Mouse (Mus musculus) forebrain, embryonic 16.5 days (tissue): ENCODE results near the gene Treh. TPM values are rescaled to one million over a fixed set of nuclear protein-coding genes. Genes with fewer than 3 reads are reported as not detected.

Experiments used
- ATAC-seq: fragments of 200-750 bp; cut with Nextera tagmentation; 2 replicates; pipeline ENCODE4 v1.8.0; 2017; ENCODE audit warnings: mild to moderate bottlenecking, moderate library complexity
- H3K27ac ChIP-seq: fragments of 300-500 bp; sonication (generic); 2 replicates; pipeline ENCODE4 v1.5.1; 2014; ENCODE audit warnings: low read length, control low read depth
- H3K27me3 ChIP-seq: fragments of 300-500 bp; sonication (generic); replicated peaks from 2 replicates; pipeline ENCODE4 v1.6.1; 2014; ENCODE audit warnings: low read length; ENCODE audit not compliant: control insufficient read depth, insufficient read depth
- H3K36me3 ChIP-seq: fragments of 300-500 bp; sonication (generic); 2 replicates; pipeline ENCODE4 v1.6.1; 2014; ENCODE audit not compliant: control insufficient read depth, insufficient read depth
- H3K4me1 ChIP-seq: fragments of 300-500 bp; sonication (generic); replicated peaks from 2 replicates; pipeline ENCODE4 v1.6.1; 2014; ENCODE audit warnings: low read length; ENCODE audit not compliant: control insufficient read depth, insufficient read depth
- H3K4me2 ChIP-seq: fragments of 300-500 bp; sonication (generic); 2 replicates; pipeline ENCODE4 v1.6.1; 2014; ENCODE audit warnings: mild to moderate bottlenecking, low read length, control low read depth
- H3K4me3 ChIP-seq: fragments of 300-500 bp; sonication (generic); replicated peaks from 2 replicates; pipeline ENCODE4 v1.5.1; 2014; ENCODE audit warnings: mild to moderate bottlenecking, low read length, control low read depth
- H3K9ac ChIP-seq: fragments of 300-500 bp; sonication (generic); replicated peaks from 2 replicates; pipeline ENCODE4 v1.6.1; 2014; ENCODE audit warnings: low read depth, low read length, control low read depth
- H3K9me3 ChIP-seq: fragments of 300-500 bp; sonication (generic); 2 replicates; pipeline ENCODE4 v1.6.1; 2016; ENCODE audit warnings: low read length; ENCODE audit not compliant: control insufficient read depth
- WGBS: fragments of 180-500 bp; shearing (Covaris S2); extraction: QIAGEN DNeasy Blood & Tissue Kit; methylation state at CpG from one replicate; pipeline ENCODE4 v1.1.7; 2014; 5-methylcytosine and 5-hydroxymethylcytosine counted together
- polyA plus RNA-seq: library from polyadenylated mRNA; unstranded; fragments of >200 nt; fragmentation: Nextera tagmentation; extraction: Ambion mirVana; gene quantifications from 2 replicates; pipeline ENCODE4 v1.2.1, GENCODE M21; 2015

Gene Treh
- polyA plus RNA-seq, 1 experiment from 2014 or later: not detected

- no peaks in the 10 kb centered on the region for H3K9me3 ChIP-seq
- peak within 1 kb of the TSS; percentile 65 for H3K4me3 ChIP-seq
- H3K36me3 ChIP-seq: no peaks in the 10 kb centered on the region
- under 1% methylated on average over 46 of the region's 47 CpGs for WGBS
- H3K9ac ChIP-seq: peak within 1 kb of the TSS; percentile 69
- no peaks in the 10 kb centered on the region for H3K27me3 ChIP-seq
- H3K4me2 ChIP-seq: peak within 1 kb of the TSS; percentile 95
- H3K4me1 ChIP-seq: peaks cover 21% of the 10 kb centered on the region
- peak; percentile 71 for ATAC-seq
- H3K27ac ChIP-seq: no peak within 1 kb of the TSS
These were observed 61.8 kb downstream of the Treh start, which contains the start of gene Phldb1 for GRCm38 (mm10) chr9:44734524-44735494. Gene Phldb1, minus strand, starts transcription at chr9:44735198.

DNA sequence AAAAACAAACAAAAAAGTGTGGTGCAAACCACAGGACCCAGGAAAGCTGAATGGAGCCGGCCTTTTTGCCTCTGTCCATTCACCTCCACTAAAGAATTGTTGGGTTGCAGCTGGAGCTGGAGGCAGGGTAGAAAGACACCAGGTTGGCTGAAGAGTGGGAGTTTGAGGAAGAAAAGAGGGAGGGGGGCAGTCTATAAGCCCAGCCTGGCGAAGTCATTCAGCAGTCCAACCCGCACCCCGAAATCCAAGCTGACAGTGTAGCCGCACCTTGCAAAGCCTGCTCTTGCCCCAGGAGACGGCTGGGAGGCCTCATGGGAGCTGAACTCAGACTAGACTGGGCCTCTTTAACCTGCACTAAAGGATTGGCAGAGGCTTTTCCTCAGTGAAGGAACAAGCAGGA lies 62.9 kb downstream of the Treh start:
- Histone ChIP-seq H3K36me3 (no peaks in the 10 kb centered on the region), H3K9ac (no peak overlapping the region), H3K4me1 (peaks cover 21% of the 10 kb centered on the region), H3K27ac (no peak overlapping the region), H3K4me3 (no peak overlapping the region), H3K4me2 (no peak overlapping the region), H3K9me3 (no peaks in the 10 kb centered on the region), H3K27me3 (no peaks in the 10 kb centered on the region)
- ATAC-seq: no peak
- WGBS: 81% methylated on average over 6 of the region's 6 CpGs

Other genes starting within 250 kb of the Treh start
- gene Foxr1, start 232.1 kb upstream of the Treh start, polyA plus RNA-seq: not detected in 2 replicates
- not detected in 2 replicates for gene Upk2, start 218.3 kb upstream of the Treh start, polyA plus RNA-seq
- gene Bcl9l, start 190.4 kb upstream of the Treh start, polyA plus RNA-seq: 13.8 and 15.0 TPM in 2 replicates
- not detected in 2 replicates for gene Cxcr5, start 111.4 kb upstream of the Treh start, polyA plus RNA-seq
- gene Ddx6, start 68.3 kb upstream of the Treh start, polyA plus RNA-seq: 21.2 and 22.8 TPM in 2 replicates
- gene Phldb1, start 62.0 kb downstream of the Treh start, polyA plus RNA-seq: 45.0 and 53.6 TPM in 2 replicates
- 150 and 161 TPM in 2 replicates for gene Arcn1, start 94.6 kb downstream of the Treh start, polyA plus RNA-seq
- 184 and 187 TPM in 2 replicates for gene Ift46, start 94.7 kb downstream of the Treh start, polyA plus RNA-seq
- 7.0 and 10.3 TPM in 2 replicates for gene Tmem25, start 126.1 kb downstream of the Treh start, polyA plus RNA-seq
- 0.41 TPM in 1 of 2 replicates, not detected in the other for gene Ttc36, start 129.8 kb downstream of the Treh start, polyA plus RNA-seq
- gene Kmt2a, start 208.1 kb downstream of the Treh start, polyA plus RNA-seq: 22.2 and 24.3 TPM in 2 replicates
- gene Atp5l, start 247.5 kb downstream of the Treh start, polyA plus RNA-seq: 638 and 661 TPM in 2 replicates